Mouse (Mus musculus) monocyte, adult 5-6 weeks (primary cell): Measurements from ENCODE around the gene Cald1. TPM values are rescaled to one million over a fixed set of nuclear protein-coding genes. Genes with fewer than 3 reads are reported as not detected.

Experiments
- ATAC-seq: fragments of 153-309, 156-312 bp; replicated peaks from 2 replicates; pipeline ENCODE4 v1.8.0; 2017; ENCODE audit warnings: mild to moderate bottlenecking; ENCODE audit not compliant: low TSS enrichment, insufficient number of reproducible peaks, severe bottlenecking, poor library complexity, low FRiP score
- total RNA-seq: library from RNA; stranded (forward); fragments of 200-1000, 200-491, 200-594 nt; gene quantifications from 3 replicates; pipeline ENCODE4 v1.2.3, GENCODE M21; 2017

The Cald1 gene
- total RNA-seq, 1 experiment from 2014 or later = 4.9 TPM

GRCm38 (mm10) chr6:34731007-34731406 lies 132.7 kb downstream of the Cald1 start:
- no peak for ATAC-seq

DNA sequence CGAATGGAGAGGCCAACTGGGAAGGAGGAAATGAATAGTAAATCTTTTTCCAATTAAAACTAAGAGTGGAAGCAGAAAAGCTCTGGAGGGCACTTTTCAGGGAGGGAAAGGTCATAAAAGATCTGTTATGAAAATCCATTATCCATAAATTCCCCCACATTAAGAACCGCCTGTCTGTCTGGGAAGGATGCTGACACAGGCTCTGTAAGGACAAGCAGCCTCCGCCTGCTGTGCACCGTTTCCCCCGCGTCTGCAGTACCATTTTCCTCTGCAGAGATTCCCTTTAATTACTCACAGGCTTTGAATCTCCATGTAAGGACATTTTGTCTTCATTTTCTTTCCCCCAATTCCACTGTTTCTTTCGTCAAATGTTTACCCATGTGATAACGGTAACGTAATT lies 133.2 kb downstream of the Cald1 start:
- no peak for ATAC-seq

DNA sequence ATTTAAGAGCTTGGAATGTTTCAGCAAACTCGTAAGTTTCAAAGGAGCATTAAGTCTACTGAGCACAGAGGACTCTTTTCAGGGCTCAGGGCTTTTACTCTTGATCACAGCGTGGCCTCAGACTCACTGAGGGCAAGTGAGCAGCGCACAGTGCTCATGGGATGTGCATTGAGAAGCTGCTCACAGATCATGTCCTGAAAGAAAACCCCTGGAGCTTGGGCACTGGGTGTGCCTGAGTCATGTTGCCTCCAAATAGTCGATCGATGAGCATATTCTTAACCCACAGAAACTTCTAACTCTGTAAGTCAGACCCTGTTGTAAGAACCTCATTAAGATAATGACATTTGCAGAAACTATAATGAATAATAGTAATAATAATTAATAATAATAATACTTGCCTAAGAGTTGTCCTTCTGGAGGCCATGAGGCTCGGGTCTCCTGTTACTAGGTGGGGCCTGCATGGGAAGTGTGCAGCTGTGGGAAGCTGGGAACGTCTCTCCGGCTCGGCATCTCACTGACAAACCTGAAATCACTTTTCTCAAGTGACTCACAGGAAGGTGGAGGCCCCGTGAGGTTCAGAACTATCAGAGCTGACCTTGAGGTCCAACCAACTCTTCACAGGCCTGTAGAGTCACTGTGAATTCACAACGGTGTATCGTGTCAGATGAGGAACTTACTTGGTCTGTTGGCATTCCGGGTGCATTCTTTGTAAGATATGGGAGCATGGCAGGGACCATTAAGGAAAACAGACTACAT lies 136.8 kb downstream of the Cald1 start:
- ATAC-seq = no peak

GRCm38 (mm10) chr6:34736934-34737333 lies 138.6 kb downstream of the Cald1 start:
- no peak for ATAC-seq

DNA sequence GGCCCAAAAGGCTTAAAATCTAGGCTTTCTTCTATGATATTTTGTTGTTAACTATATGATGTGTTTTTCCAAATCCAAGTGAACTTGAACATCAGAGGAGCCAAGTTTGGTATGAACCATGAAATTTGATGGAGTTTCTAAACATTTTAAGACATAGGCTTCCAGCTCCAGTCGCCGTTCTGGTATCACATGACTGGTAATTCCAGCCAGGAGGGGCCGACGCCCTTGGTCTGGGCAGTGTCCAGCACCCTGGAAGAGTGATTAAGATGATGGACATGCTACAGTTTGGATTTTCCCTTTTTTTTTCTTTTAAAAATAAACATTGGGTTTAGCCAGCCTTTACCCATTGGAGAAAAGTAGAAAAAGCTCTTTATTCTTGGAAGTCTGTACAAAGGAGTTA lies 145.6 kb downstream of the Cald1 start:
- ATAC-seq = no peak

DNA sequence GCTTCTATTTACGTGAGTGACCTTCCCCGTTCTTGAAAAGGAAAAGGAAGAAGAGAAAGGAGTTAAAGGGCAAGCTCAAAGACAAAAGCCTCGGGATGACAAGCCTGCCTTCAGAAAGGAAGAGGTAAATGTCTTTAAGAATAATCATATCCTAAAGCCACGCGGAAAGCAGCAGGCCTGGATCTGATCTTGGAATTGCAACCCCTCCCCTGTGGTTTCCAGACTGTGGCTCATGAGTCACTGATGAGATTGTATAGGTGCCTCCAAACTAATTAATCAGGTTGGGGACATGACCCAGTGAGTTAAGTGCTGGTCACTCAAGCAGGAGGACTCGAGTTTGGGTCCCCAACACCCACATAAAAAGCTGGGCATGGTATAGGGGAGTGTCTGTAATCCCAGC lies 149.5 kb downstream of the Cald1 start:
- ATAC-seq = no peak

DNA sequence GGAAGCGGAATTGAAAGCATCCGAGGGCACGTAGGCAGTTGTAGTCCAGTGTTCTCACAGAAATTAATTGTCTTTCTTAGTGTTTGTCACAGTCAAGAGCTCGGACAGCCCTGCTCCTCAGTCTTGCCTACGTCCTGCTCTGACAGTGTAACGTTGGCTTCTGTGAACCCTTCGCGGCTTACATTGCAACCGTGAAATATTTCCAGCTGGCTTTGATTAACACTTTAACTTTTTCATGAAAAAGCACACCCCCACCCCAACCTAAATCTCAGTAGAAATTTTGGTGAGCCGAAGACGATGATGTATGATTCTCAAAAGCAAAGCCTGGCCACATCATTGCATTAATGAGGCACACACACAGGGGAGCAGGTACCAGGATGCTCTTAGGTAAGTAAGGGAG lies 150.3 kb downstream of the Cald1 start:
- no peak for ATAC-seq

GRCm38 (mm10) chr6:34749526-34749925 lies 151.2 kb downstream of the Cald1 start:
- ATAC-seq = no peak

DNA sequence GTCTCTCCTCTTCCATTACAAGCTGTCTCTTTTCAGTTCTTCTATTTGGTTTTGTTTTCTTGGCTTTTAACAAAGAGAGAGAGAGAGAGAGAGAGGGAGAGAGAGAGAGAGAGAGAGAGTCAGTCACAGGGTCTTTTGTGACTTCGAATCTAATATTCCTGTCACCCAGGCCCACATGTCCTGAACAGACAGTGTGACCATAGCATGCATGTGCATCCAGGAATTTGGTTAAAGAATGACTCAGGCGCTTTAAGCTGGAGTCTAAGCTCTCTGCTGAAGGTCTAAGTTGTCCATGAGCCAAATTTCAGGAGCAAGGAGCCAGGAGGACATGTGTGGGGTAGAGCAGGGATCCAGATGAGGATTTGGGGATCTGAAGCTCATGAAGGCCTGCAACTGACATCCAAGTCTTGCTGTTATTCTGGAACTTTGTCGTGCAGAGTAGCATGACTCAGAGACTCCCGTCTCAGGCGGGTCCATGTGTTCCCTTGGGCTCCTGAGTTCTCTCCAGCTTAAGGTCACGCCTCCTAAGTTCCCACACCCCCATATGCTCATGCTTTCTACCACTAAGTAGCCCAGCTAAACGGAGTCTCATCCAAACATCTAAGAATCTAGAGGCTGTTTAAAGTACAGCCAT lies 152.3 kb downstream of the Cald1 start:
- ATAC-seq = no peak

DNA sequence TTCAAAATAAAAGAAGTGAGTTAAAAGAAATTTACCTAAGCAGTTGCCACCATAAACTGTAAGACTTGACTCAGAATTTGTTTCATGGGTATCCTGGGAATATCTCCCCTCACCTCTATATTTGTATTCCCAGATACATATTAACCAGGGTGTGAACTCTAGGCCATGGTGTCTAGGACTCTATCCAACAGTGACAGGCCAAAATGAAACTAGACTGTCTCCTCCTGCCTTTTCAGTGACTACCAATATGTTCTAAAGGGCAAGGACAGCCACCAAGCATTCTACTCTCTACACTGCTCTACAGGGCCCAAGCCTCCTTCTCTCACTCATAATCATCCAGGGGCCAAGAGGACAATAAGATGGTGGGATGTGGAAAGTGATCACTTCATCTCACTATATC lies 153.3 kb downstream of the Cald1 start:
- no peak for ATAC-seq

DNA sequence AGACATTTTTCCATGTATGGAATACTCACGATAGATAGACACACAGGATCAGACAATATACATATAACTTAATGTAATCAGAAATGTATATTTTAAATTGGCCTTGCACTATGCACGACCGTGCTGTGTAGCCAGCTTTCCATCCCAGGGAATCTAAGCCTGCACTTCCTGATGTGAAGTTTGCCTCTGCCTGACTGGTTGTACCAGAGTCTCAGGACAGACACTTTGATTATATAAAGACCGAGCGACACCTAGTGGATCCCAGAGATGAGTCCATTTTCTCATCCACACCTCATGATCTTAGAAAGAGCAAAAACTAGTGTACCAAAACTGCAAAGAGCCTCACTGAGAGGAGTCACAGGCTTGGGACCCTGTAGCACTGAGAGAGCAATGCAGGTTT lies 156.1 kb downstream of the Cald1 start:
- ATAC-seq = no peak

GRCm38 (mm10) chr6:34758340-34758739 lies 160.0 kb downstream of the Cald1 start:
- ATAC-seq = no peak

DNA sequence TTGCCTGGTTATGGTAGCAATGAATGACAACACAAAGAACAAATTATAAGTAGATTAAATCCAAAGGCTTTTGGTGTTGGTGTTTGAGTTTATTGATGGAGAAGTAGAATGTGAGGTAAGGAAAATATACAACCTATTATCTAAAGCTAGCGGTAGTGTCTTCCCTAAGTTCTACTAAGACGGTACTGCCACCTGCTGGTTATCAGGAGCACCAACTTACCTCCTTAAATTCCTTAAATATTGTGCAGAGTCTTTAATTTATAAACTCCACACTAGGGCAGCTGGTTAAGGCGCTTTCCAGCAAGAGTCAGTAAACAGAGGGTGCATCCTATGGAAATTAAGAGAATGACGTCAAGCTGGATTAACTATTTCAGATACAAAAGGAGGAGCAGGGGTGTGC lies 161.7 kb downstream of the Cald1 start:
- no peak for ATAC-seq

DNA sequence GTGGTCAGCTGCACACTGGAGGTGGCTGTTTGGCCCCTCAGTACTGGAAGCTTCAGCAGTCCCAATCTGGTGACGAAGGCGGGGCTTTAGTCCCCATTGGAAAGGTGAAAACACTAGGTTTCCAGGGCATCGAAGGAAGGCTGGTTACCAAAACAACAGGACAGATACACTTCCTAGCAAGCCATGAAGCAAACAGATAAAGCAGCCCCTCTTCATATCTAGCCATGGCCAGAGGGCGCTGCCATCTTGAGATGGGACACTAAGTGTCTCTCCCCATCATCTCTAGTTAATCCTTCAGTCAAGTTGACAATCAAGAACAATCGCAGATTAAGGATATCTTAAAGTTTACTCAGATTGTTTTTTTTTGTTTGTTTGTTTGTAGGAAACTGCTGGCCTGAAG lies 167.4 kb downstream of the Cald1 start:
- ATAC-seq = no peak

DNA sequence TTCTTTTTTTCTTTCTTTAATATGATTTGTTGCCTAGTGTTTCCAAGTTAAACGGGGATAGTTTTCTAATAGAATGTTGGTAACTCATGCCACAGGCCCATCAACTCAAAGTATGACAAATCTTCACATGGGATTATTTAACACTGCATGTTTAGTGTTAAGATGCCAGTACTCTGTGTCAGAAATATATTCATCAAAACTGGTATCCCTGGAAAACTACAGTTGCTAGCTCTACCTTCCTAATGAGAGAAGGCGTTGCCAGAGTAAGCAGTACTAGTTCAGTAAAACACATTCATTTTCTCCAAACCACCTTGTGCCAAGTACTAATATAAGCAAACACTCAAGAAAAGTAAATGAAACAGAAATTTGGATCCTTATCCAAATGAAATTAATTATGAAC lies 171.7 kb downstream of the Cald1 start:
- ATAC-seq = no peak

DNA sequence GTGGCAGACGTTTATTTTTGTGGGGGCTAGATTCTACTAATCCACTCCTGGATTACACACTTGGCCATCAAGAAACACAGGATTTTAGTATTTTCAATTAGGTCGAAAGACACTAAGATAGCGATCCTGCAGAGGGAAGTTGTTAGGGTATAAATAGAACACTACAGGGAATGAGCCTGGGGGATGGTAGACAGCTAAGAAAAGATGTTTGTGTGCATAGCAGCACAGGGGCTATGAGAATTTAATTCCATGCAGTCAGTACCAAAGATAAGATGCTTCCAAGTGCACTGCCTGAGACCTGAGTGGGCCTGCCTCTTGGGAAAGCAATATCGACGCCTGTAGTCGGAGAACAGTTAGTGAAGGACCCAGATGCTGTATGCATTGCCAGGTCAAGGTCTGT lies 172.2 kb downstream of the Cald1 start:
- ATAC-seq = no peak

DNA sequence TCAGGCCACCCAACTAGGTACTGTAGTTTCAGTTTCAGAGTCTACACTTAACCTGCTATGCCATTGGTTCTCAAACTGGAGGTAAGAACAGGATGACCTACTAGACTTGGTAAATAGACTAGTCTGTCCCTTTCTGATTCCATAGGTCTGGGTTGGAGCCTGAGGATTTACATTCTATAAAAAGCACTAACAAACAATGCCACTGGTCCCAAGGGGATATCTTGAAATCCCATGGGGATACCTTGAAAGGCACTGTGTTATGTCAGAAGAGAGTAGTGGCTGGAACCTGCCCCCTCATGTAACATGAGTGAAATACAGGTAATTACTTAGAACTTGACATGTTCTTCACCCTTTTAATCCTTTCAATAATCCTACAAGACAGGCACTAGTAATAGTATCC lies 178.1 kb downstream of the Cald1 start:
- ATAC-seq = no peak

DNA sequence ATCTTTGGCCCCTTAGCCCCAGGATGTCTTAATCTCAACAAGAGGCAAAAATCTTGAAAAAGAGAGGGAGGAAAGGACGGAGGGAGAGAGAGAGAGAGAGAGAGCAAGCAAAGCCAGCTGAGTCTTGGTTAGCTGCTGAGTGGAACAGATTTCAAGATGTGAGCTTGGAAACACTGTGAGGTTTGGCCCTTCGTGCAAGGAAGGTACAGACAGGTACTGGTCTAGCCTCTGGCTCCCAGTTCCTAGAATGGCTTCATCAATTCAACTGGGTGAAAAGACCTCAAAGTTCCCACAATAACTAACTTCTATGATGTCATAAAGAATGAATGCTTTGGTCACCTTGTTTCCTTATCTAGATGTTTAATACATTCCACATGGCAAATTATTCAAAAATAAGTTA lies 178.8 kb downstream of the Cald1 start:
- no peak for ATAC-seq

DNA sequence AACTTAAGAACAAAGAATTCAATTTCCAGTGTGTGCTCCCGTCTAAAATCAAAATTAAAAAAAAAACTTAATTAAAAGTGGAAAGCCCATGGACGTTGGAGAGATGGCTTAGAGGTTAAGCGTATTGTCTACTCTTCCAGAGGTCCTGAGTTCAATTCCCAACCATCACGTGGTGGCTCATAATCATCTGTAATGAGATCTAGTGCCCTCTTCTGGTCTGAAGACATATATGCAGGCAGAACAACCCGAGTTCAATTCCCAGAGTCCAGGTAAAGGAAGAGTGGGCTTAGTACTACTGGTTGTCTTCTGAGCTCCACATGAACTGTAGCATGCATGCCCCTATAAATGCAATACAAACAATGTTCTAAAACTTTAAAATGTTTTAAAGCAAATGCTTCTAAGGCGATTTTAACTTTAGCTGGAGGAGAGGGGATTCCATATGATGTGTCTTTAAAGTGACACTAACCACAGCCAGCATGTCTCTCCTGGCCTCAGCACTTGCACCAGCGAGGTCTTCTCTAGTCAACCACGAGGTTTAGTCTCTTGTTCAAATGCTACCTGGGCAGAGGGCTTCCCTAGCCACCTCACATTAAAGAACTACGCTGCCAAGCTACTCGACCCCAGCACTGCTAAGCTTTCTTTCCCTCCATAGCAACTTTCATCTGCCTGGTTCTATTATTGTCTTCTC lies 179.8 kb downstream of the Cald1 start:
- no peak for ATAC-seq
